Mouse (Mus musculus) yolk sac, embryonic 10.5 days (tissue): ENCODE results near the gene Zan.

ENCODE experiments used
- DNase-seq: peaks from one replicate; pipeline ENCODE4 v3.0.0-alpha.2; 2017; ENCODE audit warnings: low spot score

Zan gene

GRCm38 (mm10) chr5:137351394-137351793, 125.5 kb downstream of the Zan start:
- DNase-seq: no peak

GRCm38 (mm10) chr5:137351058-137351380, 125.8 kb downstream of the Zan start:
- no peak for DNase-seq

GRCm38 (mm10) chr5:137350205-137351057, 126.4 kb downstream of the Zan start:
- DNase-seq: no peak

- DNase-seq: peak; percentile 98
These were observed 127.3 kb downstream of the Zan start, which contains the start of gene Ephb4 for GRCm38 (mm10) chr5:137349384-137350204. Gene Ephb4 (plus strand): TSS chr5:137350109.

GRCm38 (mm10) chr5:137348482-137349383, 128.1 kb downstream of the Zan start:
- DNase-seq: peak; percentile 87

- DNase-seq: peak; percentile 43
These were observed 129.0 kb downstream of the Zan start for GRCm38 (mm10) chr5:137347856-137348255.

GRCm38 (mm10) chr5:137346983-137347382, 129.9 kb downstream of the Zan start:
- no peak for DNase-seq

GRCm38 (mm10) chr5:137346388-137346787, 130.5 kb downstream of the Zan start:
- DNase-seq: no peak

GRCm38 (mm10) chr5:137345821-137346220, 131.0 kb downstream of the Zan start:
- DNase-seq: peak; percentile 85

GRCm38 (mm10) chr5:137343869-137344268, 133.0 kb downstream of the Zan start:
- DNase-seq: no peak

- DNase-seq: no peak
These were observed 133.5 kb downstream of the Zan start for GRCm38 (mm10) chr5:137343412-137343811.

GRCm38 (mm10) chr5:137342407-137343012, 134.4 kb downstream of the Zan start:
- no peak for DNase-seq

- no peak for DNase-seq
These were observed 136.6 kb downstream of the Zan start for GRCm38 (mm10) chr5:137340222-137340621.

GRCm38 (mm10) chr5:137339290-137339979, 137.4 kb downstream of the Zan start:
- peak; percentile 35 for DNase-seq

- DNase-seq: peak; percentile 39
These were observed 138.1 kb downstream of the Zan start for GRCm38 (mm10) chr5:137338663-137339289.

GRCm38 (mm10) chr5:137338256-137338655, 138.6 kb downstream of the Zan start:
- peak; percentile 89 for DNase-seq

- peak; percentile 65 for DNase-seq
These were observed 139.7 kb downstream of the Zan start for GRCm38 (mm10) chr5:137337190-137337589.

- no peak for DNase-seq
These were observed 141.8 kb downstream of the Zan start for GRCm38 (mm10) chr5:137335066-137335465.

- no peak for DNase-seq
These were observed 142.5 kb downstream of the Zan start for GRCm38 (mm10) chr5:137334317-137334716.

GRCm38 (mm10) chr5:137333512-137334174, 143.2 kb downstream of the Zan start, which contains the start of gene Slc12a9:
Gene Slc12a9 (minus strand): TSS chr5:137333597.
- DNase-seq: peak; percentile 93
